Mouse (Mus musculus) CH12.LX (cell line): Measurements from ENCODE around the gene B4galt1. TPM values are rescaled to one million over a fixed set of nuclear protein-coding genes. Genes with fewer than 3 reads are reported as not detected.

Experiments used
- DNase-seq: peaks from one replicate; pipeline ENCODE4 v3.0.0-alpha.2; 2013; ENCODE audit errors: extremely low read depth
- H3K27ac ChIP-seq: 2 replicates; pipeline ENCODE4 v1.5.1; 2012; ENCODE audit warnings: low read depth, mild to moderate bottlenecking, control low read depth, moderate library complexity; ENCODE audit not compliant: insufficient read depth
- H3K27me3 ChIP-seq: replicated peaks from 2 replicates; pipeline ENCODE3; 2012; ENCODE audit warnings: inconsistent platforms
- H3K36me3 ChIP-seq, 2 experiments: replicated peaks in 1 of 2; 2 replicates each; pipeline versions ENCODE3 to v1.6.1; 2012; ENCODE audit warnings: inconsistent platforms in 1 of 2, low read length in 1 of 2, mild to moderate bottlenecking in 1 of 2, mixed read lengths in 1 of 2, moderate library complexity in 1 of 2; ENCODE audit not compliant: control insufficient read depth in 1 of 2, insufficient read depth in 1 of 2
- H3K4me1 ChIP-seq, 2 experiments: 2 replicates each; pipeline ENCODE4 v1.6.1; 2012; ENCODE audit warnings: inconsistent platforms in 1 of 2, moderate library complexity in 1 of 2; ENCODE audit not compliant: insufficient read depth in 2 of 2, control insufficient read depth in 1 of 2
- H3K4me2 ChIP-seq: 2 replicates; pipeline ENCODE4 v1.6.1; 2012; ENCODE audit warnings: low read depth, mild to moderate bottlenecking, control low read depth; ENCODE audit not compliant: poor library complexity, insufficient read depth, severe bottlenecking
- H3K4me3 ChIP-seq, 3 experiments: fragments of 150-350 bp in 1 of 3; sonication (generic) in 1 of 3; replicated peaks in 1 of 3; 2 replicates each; pipeline versions ENCODE3 to v1.5.1; 2011 to 2012; ENCODE audit warnings: low read depth in 2 of 3, low read length in 2 of 3, mild to moderate bottlenecking in 2 of 3, moderate library complexity in 2 of 3, control low read depth in 1 of 3, improper control_type of control experiment in 1 of 3, inconsistent platforms in 1 of 3, mixed read lengths in 1 of 3; ENCODE audit not compliant: poor library complexity in 1 of 3
- H3K79me2 ChIP-seq: replicated peaks from 2 replicates; pipeline ENCODE4 v1.6.1; 2012; ENCODE audit warnings: mild to moderate bottlenecking, moderate library complexity; ENCODE audit not compliant: control insufficient read depth, poor library complexity, insufficient read depth, severe bottlenecking; ENCODE audit errors: extremely low read depth
- H3K9ac ChIP-seq: 2 replicates; pipeline ENCODE4 v1.6.1; 2012; ENCODE audit warnings: low read depth, mild to moderate bottlenecking, control low read depth, moderate library complexity; ENCODE audit not compliant: insufficient read depth
- H3K9me3 ChIP-seq: replicated peaks from 2 replicates; pipeline ENCODE3; 2012; ENCODE audit warnings: low read length, inconsistent platforms, mixed read lengths
- BHLHE40 ChIP-seq: IDR thresholded peaks from 2 replicates; pipeline ENCODE4 v1.6.1; 2011; ENCODE audit warnings: mild to moderate bottlenecking, low read depth, low read length, improper control_type of control experiment
- CHD1 ChIP-seq: IDR thresholded peaks from 2 replicates; pipeline ENCODE4 v1.6.1; 2012; ENCODE audit warnings: low read depth, low read length, improper control_type of control experiment, inconsistent platforms
- CTCF ChIP-seq, 2 experiments: IDR thresholded peaks in 1 of 2; conservative IDR thresholded peaks in 1 of 2; 2 replicates each; pipeline ENCODE4 v1.5.1; 2011 to 2012; ENCODE audit warnings: low read depth in 2 of 2, low read length in 2 of 2, improper control_type of control experiment in 1 of 2, inconsistent platforms in 1 of 2, mild to moderate bottlenecking in 1 of 2, moderate library complexity in 1 of 2
- E2F4 ChIP-seq: IDR thresholded peaks from 2 replicates; pipeline ENCODE4 v1.6.1; 2011; ENCODE audit warnings: low read depth, low read length, improper control_type of control experiment; ENCODE audit not compliant: insufficient replicate concordance
- ELF1 ChIP-seq: IDR thresholded peaks from 2 replicates; pipeline ENCODE4 v1.6.1; 2014; ENCODE audit warnings: low read depth, mild to moderate bottlenecking, inconsistent platforms, low read length, improper control_type of control experiment
- KAT2A ChIP-seq: IDR thresholded peaks from 2 replicates; pipeline ENCODE4 v1.6.1; 2012; ENCODE audit warnings: low read length, improper control_type of control experiment, inconsistent platforms; ENCODE audit not compliant: insufficient replicate concordance
- MAFK ChIP-seq: IDR thresholded peaks from 2 replicates; pipeline ENCODE4 v1.6.1; 2011; ENCODE audit warnings: low read length, improper control_type of control experiment; ENCODE audit not compliant: insufficient replicate concordance
- MAZ ChIP-seq: IDR thresholded peaks from 2 replicates; pipeline ENCODE4 v1.6.1; 2012; ENCODE audit warnings: low read depth, mild to moderate bottlenecking, inconsistent platforms, low read length, improper control_type of control experiment, moderate library complexity
- MXI1 ChIP-seq: IDR thresholded peaks from 2 replicates; pipeline ENCODE4 v1.6.1; 2011; ENCODE audit warnings: mild to moderate bottlenecking, low read depth, low read length, improper control_type of control experiment
- NRF1 ChIP-seq: IDR thresholded peaks from 2 replicates; pipeline ENCODE4 v1.6.1; 2014; ENCODE audit warnings: low read depth, mild to moderate bottlenecking, inconsistent platforms, low read length, improper control_type of control experiment, moderate library complexity
- PAX5 ChIP-seq: IDR thresholded peaks from 2 replicates; pipeline ENCODE4 v1.6.1; 2012; ENCODE audit warnings: low read length, inconsistent platforms, mixed read lengths
- RCOR1 ChIP-seq: conservative IDR thresholded peaks from 2 replicates; pipeline ENCODE4 v1.6.1; 2012; ENCODE audit warnings: low read depth, mild to moderate bottlenecking, inconsistent platforms, low read length, improper control_type of control experiment
- SIN3A ChIP-seq: IDR thresholded peaks from 2 replicates; pipeline ENCODE4 v1.6.1; 2012; ENCODE audit warnings: low read length, improper control_type of control experiment, inconsistent platforms
- USF1 ChIP-seq: IDR thresholded peaks from 2 replicates; pipeline ENCODE4 v1.6.1; 2014; ENCODE audit warnings: low read depth, mild to moderate bottlenecking, inconsistent platforms, low read length, improper control_type of control experiment
- USF2 ChIP-seq: conservative IDR thresholded peaks from 2 replicates; pipeline ENCODE4 v1.6.1; 2011; ENCODE audit warnings: low read depth, low read length, improper control_type of control experiment
- ZC3H11A ChIP-seq: IDR thresholded peaks from 2 replicates; pipeline ENCODE4 v1.6.1; 2012; ENCODE audit warnings: low read depth, mild to moderate bottlenecking, inconsistent platforms, low read length, improper control_type of control experiment
- ZMIZ1 ChIP-seq: IDR thresholded peaks from 2 replicates; pipeline ENCODE4 v1.6.1; 2012; ENCODE audit warnings: low read depth, mild to moderate bottlenecking, inconsistent platforms, low read length, improper control_type of control experiment
- dilution Hi-C: fragments of 300-500 bp; cut with MboI; formaldehyde crosslinking; loops from 2 replicates; pipeline ENCODE4 v1.14.3; 2020; ENCODE audit warnings: low sequenced_read_pairs; ENCODE audit not compliant: extremely low pct_unique_long_range_greater_than_20kb, extremely low pct_ligation_motif_present
- in situ Hi-C: fragments of 300-500 bp; cut with MboI; formaldehyde crosslinking; loops from 3 replicates; pipeline ENCODE4 v1.14.3; 2019; ENCODE audit warnings: low sequenced_read_pairs, low pct_ligation_motif_present, low pct_unique_long_range_greater_than_20kb, mixed read lengths
- polyA plus RNA-seq: library from polyadenylated mRNA; unstranded; fragments of >175 nt; gene quantifications from 2 replicates; pipeline ENCODE4 v1.2.1, GENCODE M21; 2012; ENCODE audit warnings: low read depth; ENCODE audit not compliant: insufficient read length
- total RNA-seq, 2 experiments: library from RNA; depleted of rRNA; stranded (reverse); fragments of 300-350 nt in 1 of 2; fragments of >200 nt in 1 of 2; gene quantifications; 2 replicates each; pipeline ENCODE4 v1.2.3; 2012 to 2014

Gene B4galt1
- total and polyA plus RNA-seq, 3 experiments: 46.6 to 80.2 (median 66.6) TPM

DNA sequence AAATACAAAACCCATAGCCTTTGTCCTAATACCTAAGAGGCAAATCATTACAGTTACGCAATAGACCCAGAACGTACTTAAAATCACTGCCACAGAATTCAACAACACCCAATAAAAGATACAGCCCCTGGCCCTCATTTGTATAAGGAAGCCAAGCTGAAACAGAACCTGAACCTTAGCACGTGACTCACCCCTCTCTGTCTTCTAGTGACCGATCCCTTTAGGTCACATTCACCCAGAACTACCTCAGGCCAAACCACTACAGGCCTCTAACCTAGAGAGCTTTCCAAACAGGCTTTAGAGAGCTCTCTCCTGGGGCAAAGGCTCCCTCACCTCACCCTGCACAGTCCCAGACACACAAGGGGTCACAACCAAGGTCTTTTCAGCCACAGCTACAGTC is 6.6 kb downstream of the B4galt1 start:
- H3K79me2 ChIP-seq: peaks cover 86% of the 10 kb centered on the region
- peak overlapping the region in 2 of 3 experiments; percentile 15 to 20 for H3K4me3 ChIP-seq
- H3K9ac ChIP-seq: peak overlapping the region; percentile 46
- peaks cover 35 to 80% of the 10 kb centered on the region in 2 experiments for H3K4me1 ChIP-seq
- peaks cover 4 to 63% of the 10 kb centered on the region in 2 experiments for H3K36me3 ChIP-seq
- dilution Hi-C loops (no loop called here), in situ Hi-C loops (no loop called here)
- no peaks in the 10 kb centered on the region for H3K9me3 ChIP-seq
- TF ChIP-seq MXI1 (peak; percentile 27; the same call in 1 of the 2 replicates), NRF1 (no peak), CHD1 (no peak), USF2 (peak; percentile 32; the same call in 1 of the 2 replicates), MAFK (no peak), E2F4 (no peak), MAZ (no peak), CTCF (conservative IDR thresholded peaks at IDR 0.05 in 1 of 2, IDR thresholded peaks at IDR 0.05 in 1 of 2; ENCODE audit: low read depth in 2 of 2, low read length in 2 of 2) (no peak), ZC3H11A (no peak), ZMIZ1 (no peak), USF1 (peak; percentile 36), PAX5 (no peak), BHLHE40 (peak; percentile 88), ELF1 (no peak), RCOR1 (no peak)
- H3K27ac ChIP-seq: peak overlapping the region; percentile 75
- no peak for DNase-seq
- no peaks in the 10 kb centered on the region for H3K27me3 ChIP-seq
- peak overlapping the region; percentile 52 for H3K4me2 ChIP-seq

DNA sequence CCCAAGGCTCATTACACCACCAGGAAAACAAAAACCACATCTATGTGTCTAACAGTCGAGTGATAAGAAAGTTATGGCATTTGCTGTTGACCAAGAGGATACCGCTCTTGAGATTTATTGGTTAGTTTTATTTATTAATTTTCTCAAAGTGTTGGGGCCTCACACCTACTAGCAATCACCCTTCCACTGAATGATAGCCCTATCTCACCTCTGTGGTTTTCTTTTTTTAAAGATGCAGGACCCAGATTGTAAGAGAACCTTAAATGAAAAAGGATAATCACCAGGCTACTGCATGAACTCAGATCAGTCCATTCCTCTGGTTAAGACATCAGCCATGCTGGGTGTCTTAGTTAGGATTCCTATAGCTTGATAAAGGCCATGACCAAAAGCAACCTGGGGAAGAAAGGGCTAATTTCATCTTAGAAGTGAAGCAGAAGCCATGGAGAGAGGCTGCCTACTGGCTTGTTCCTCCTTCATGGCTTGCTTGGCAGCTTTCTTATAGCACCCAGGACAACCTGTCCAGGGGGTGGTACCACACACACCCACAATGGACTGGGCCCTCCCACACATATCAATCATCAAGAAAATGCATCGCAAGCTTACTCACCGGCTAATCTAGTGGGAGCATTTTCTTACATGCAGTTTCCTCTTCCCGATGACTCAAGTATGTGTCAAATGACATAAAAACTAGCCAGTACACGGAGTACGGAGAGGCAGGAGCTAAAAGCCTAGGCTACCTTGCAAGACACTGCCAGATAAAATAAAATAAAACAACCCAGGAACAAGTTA is 7.5 kb downstream of the B4galt1 start:
- in situ Hi-C loops (no loop called here), dilution Hi-C loops (no loop called here)
- H3K4me3 ChIP-seq: peak overlapping the region in 2 of 3 experiments; percentile 20 to 24
- H3K4me1 ChIP-seq: peaks cover 35 to 89% of the 10 kb centered on the region in 2 experiments
- H3K4me2 ChIP-seq: peak overlapping the region; percentile 52
- no peak for DNase-seq
- peak overlapping the region; percentile 57 for H3K9ac ChIP-seq
- no peaks in the 10 kb centered on the region for H3K27me3 ChIP-seq
- no peaks in the 10 kb centered on the region for H3K9me3 ChIP-seq
- H3K79me2 ChIP-seq: peaks cover 86% of the 10 kb centered on the region
- peak; percentile 44; the same call in 1 of the 2 replicates for TF ChIP-seq SIN3A
- no peak for TF ChIP-seq KAT2A
- peaks cover 4 to 67% of the 10 kb centered on the region in 2 experiments for H3K36me3 ChIP-seq
- peak overlapping the region; percentile 62; the same call in 1 of the 2 replicates for H3K27ac ChIP-seq
